Mouse (Mus musculus): ENCODE data around the gene D630045J12Rik. TPM values are rescaled to one million over a fixed set of nuclear protein-coding genes. Genes with fewer than 3 reads are reported as not detected.

The D630045J12Rik gene
- total RNA-seq (2023; ENCODE audit: inconsistent age): 0.06 to 0.24 TPM (median 0.14 TPM) in 4 replicates

DNA sequence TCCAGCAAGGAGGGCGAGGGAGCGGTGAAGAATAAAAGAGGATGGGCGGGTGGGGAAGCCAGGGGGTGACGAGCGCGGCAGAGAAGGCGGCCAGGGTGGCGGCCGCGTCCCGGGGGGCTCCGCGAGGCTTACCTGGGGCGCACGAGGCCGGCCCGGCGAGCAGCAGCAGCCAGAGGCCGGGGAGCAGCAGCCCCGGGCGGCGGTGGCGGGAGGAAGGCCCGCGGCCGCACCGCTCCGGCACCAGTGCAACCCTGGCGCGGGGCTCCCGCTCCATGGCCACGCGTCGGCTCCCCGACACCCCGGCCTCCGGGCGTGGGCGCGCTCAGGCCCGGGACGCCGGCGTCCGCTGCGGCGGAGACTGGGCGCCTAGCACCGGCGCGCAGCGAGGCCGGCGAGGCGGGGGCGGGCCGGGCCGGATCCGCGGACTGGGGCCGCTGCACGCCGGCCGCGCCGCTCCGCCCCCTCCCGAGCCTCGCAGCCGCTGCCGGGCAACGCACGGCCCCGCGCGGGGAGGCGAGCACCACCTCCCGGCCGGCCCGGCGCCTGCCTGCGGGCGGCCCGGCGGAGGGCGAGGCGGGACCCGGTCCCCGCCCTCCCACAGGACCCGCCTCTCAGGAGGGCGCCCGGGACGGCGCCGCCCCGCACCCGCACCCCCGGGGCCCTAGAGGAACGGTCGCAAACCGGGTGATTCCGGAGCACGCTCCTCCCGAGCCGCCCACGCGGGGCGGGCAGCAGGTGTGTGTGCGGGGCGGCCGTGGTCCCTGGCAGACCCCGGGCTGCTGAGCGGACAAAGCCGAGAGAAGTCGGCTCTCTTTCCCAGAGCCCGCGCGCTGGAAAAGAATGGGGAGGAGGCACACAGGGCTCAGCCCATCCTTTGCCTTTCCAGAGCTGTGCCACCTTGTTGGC is at the start of gene D630045J12Rik:
TSS of gene D630045J12Rik (minus strand) at position 274 of the 906 bp plus-strand sequence.

DNA sequence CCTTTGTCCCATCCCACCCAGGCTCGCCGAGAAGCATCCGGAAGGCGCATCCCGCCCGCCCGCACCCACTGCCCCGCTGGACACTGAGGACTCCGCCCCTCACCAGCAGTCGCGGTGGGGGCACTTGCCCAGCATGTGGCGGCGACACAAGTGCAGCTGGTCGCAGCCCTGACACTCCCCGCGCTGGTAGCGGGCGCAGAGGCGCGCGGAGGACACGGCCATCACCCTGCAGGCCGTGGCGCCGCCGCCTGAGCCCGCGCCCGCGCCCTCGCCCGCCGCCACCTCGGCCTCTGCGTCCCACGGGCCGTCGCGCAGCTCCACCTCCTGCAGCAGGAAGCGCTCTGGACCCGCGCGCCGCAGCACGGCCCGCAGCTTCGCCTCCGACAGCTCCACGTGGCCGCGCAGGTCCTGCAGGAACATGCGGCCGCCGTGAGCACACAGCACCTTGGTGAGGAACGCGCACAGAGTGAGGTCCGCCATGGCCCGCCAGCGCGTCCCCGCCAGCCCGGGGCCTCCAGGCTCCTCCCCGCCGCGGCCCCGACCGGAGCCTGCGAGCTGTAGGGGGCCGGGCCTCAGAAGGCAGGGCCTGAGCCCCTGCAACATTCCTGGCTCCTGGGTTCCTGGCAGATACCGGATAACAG is 45.1 kb upstream of the D630045J12Rik start, which contains the start of gene Zc3hav1l:
TSS of gene Zc3hav1l (minus strand) at position 499 of the 641 bp plus-strand sequence.

DNA sequence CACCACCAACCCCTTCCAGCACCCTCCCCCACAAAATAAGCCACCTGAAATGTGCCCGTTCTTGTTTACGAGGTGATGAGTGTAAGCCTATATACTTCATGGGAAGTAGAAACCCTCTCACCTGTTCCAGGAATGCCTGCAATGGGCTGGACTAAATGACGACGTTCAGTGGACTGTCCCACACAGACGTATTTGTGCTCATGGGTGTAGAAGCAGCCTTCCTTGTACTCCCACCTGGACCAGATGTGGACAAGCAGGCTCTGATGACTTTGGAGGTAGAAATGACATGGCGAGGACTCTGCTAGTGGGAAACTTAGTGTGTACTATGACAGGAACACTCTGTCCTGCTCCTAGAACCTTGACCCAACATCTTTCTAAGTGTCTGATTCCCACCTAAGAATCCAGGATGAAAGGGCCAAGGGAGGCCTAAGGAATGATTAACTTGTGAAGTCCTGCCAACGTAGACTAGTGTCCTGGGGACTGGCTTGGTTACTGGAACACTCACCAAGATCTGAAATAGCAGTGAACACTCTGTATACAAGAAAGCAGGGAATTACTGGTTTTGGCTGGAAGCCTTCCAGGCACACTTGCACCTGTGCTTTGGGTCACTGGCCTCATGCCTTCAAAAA is 129.5 kb downstream of the D630045J12Rik start, which contains the start of gene Atp6v0a4:
TSS of gene Atp6v0a4 (minus strand) at position 380 of the 629 bp plus-strand sequence.

DNA sequence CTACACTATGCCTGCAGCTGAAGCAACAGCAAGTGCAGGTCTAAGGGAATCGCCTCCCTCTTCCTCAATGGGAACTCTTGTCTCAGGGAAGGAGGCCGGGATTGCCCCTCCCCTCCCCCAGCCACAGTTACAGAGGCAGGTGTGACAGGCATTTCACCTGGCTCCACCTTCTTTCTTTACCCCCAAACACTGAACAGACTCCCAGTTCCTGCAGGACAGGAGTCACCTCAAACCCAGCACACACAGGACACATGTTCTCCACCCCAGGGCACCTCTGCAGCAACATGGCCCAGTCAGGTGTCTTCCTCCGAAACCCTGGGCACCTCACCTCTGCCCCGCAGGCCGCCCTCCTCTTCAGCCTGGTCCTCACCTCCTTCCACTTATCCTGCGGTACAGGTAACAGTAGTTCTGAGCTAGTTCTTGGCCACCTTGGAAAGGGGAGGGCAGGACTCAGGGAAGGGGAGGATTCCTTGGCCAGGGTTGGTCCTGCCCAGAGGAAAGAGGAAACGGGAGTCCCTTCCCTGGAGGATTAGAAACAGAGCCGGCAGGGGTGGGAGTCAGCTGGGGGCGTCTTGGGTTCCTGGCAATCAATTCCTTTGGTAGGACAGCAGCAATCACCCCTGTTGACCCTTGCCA is 144.5 kb downstream of the D630045J12Rik start, which contains the start of gene Tmem213:
TSS of gene Tmem213 (plus strand) at position 96 of the 636 bp plus-strand sequence.

Other genes with a start within 250 kb of the D630045J12Rik start
- 0.72 TPM in 1 of 4 replicates, not detected in the others for gene Svopl, start 207.0 kb downstream of the D630045J12Rik start, total RNA-seq (2023; ENCODE audit: inconsistent age)
- gene Tmem213, start 144.8 kb downstream of the D630045J12Rik start, total RNA-seq (2023; ENCODE audit: inconsistent age): not detected in 4 replicates
- gene Atp6v0a4, start 129.4 kb downstream of the D630045J12Rik start, total RNA-seq (2023; ENCODE audit: inconsistent age): 0.77 to 2.1 TPM (median 1.3 TPM) in 4 replicates
- gene Zc3hav1l, start 45.2 kb upstream of the D630045J12Rik start, total RNA-seq (2023; ENCODE audit: inconsistent age): 1.5 to 2.4 TPM (median 2.1 TPM) in 4 replicates
- 170 to 192 TPM (median 180 TPM) in 4 replicates for gene Zc3hav1, start 100.6 kb upstream of the D630045J12Rik start, total RNA-seq (2023; ENCODE audit: inconsistent age)
- gene Ttc26, start 127.5 kb upstream of the D630045J12Rik start, total RNA-seq (2023; ENCODE audit: inconsistent age): not detected in 4 replicates
- gene Ubn2, start 179.9 kb upstream of the D630045J12Rik start, total RNA-seq (2023; ENCODE audit: inconsistent age): 53.9 to 56.1 TPM (median 54.0 TPM) in 4 replicates